Mouse (Mus musculus) c-Kit-negative CD71-positive TER-119-positive erythroid progenitor cells, embryonic 14.5 days (primary cell): ENCODE measurements around the gene Duox1.
"Not testable (repeated sequence)": the region's sequence is repeated elsewhere in the genome, so short reads cannot be mapped to it uniquely, and the experiment has no call there.

Experiments used
- DNase-seq: peaks from one replicate; pipeline ENCODE4 v3.0.0-alpha.2; 2013; ENCODE audit warnings: low read depth, low spot score

Duox1 gene

GRCm38 (mm10) chr2:122311561-122311960, 3.9 kb upstream of the Duox1 start:
- DNase-seq: no peak

- peak; percentile 20 for DNase-seq
These were observed 2.6 kb upstream of the Duox1 start for GRCm38 (mm10) chr2:122312722-122313417.

GRCm38 (mm10) chr2:122313536-122313935, 1.9 kb upstream of the Duox1 start, which contains the start of gene Duoxa1:
Gene Duoxa1 (minus strand): TSS chr2:122313730.
- DNase-seq: no peak

GRCm38 (mm10) chr2:122317384-122317783, 1.9 kb downstream of the Duox1 start:
- DNase-seq: no peak

- no peak for DNase-seq
These were observed 8.5 kb downstream of the Duox1 start for GRCm38 (mm10) chr2:122323960-122324359.

GRCm38 (mm10) chr2:122324586-122324985, 9.1 kb downstream of the Duox1 start:
- DNase-seq: no peak

GRCm38 (mm10) chr2:122325361-122325760, 9.9 kb downstream of the Duox1 start:
- no peak for DNase-seq

GRCm38 (mm10) chr2:122327986-122328385, 12.5 kb downstream of the Duox1 start:
- DNase-seq: no peak

GRCm38 (mm10) chr2:122330317-122330716, 14.8 kb downstream of the Duox1 start:
- not testable (repeated sequence) for DNase-seq

- DNase-seq: no peak
These were observed 16.8 kb downstream of the Duox1 start for GRCm38 (mm10) chr2:122332222-122332621.

GRCm38 (mm10) chr2:122334170-122334569, 18.7 kb downstream of the Duox1 start:
- DNase-seq: no peak

GRCm38 (mm10) chr2:122337291-122337690, 21.8 kb downstream of the Duox1 start:
- DNase-seq: no peak

- no peak for DNase-seq
These were observed 29.8 kb downstream of the Duox1 start for GRCm38 (mm10) chr2:122345106-122345893.

- DNase-seq: not testable (repeated sequence)
These were observed 30.7 kb downstream of the Duox1 start for GRCm38 (mm10) chr2:122346164-122346563.

- DNase-seq: no peak
These were observed 31.8 kb downstream of the Duox1 start for GRCm38 (mm10) chr2:122347257-122347656.

- DNase-seq: peak; percentile 64
These were observed 33.2 kb downstream of the Duox1 start for GRCm38 (mm10) chr2:122348531-122349131.

- no peak for DNase-seq
These were observed 33.8 kb downstream of the Duox1 start for GRCm38 (mm10) chr2:122349136-122349785.

GRCm38 (mm10) chr2:122351156-122351930, 35.9 kb downstream of the Duox1 start:
- DNase-seq: no peak

GRCm38 (mm10) chr2:122351931-122352329, 36.5 kb downstream of the Duox1 start:
- no peak for DNase-seq

- no peak for DNase-seq
These were observed 37.5 kb downstream of the Duox1 start for GRCm38 (mm10) chr2:122352992-122353391.

- no peak for DNase-seq
These were observed 38.3 kb downstream of the Duox1 start for GRCm38 (mm10) chr2:122353765-122354164.
